Mouse (Mus musculus): ENCODE measurements at regions not wholly inside any gene's neighbourhood (a gene's known extent, or its start where the extent isn't known, plus 50 kb on each side); places are given as distances from the start of the nearest gene placed in this dataset.

DNA sequence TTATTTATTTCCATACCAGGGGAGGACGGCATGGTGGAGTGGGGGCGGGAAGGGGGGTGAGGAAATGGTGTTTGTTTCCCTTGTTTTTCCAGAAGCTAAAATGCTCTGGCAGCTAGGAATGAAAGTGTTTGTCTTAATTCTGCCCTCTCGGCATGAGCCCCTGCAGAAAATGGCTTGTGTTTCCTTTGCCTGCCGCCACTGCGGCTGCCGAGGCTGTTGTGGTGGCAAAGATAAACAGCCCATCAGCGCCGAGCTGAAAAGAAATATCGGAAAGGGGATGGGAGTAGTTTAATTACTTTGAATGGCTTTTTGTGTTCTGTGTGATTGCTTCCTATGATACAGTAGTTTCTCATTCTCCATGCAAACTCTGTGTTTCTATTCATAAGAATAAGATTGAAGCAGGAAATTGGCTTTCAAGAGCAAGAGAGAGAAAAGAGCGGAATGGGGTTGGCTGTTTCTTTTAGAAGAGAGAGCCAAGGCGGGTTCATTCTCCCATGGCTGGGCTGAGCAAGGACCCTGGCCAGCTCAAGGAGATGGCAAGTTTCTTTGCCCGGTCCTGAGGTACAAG lies 2512.2 kb upstream of the 5930422O12Rik start:
- peak overlapping the region; percentile 67 for H3K9ac ChIP-seq (replicated peaks)
- H3K4me1 ChIP-seq (replicated peaks), result peaks cover 36% of the 10 kb centered on the region

GRCm38 (mm10) chr8:30921451-30921850 lies 2507.1 kb upstream of the 5930422O12Rik start:
- peaks cover 30% of the 10 kb centered on the region for H3K4me1 ChIP-seq (replicated peaks)
- 60% methylated on average over 12 of the region's 12 CpGs for WGBS
- no peaks in the 10 kb centered on the region for H3K36me3 ChIP-seq
- no peak overlapping the region for H3K9ac ChIP-seq (replicated peaks)
- H3K9me3 ChIP-seq, result no peaks in the 10 kb centered on the region
- no peak overlapping the region for H3K4me2 ChIP-seq (replicated peaks)
- no peak overlapping the region for H3K4me3 ChIP-seq (replicated peaks)
- H3K27ac ChIP-seq, result 0 out of 2 replicates have a peak overlapping the region, but pooled peaks have one; percentile 25
- ATAC-seq, result no peak
- H3K27me3 ChIP-seq, result no peaks in the 10 kb centered on the region

More for the DNA sequence above, 2512.2 kb upstream of the 5930422O12Rik start:
- no peaks in the 10 kb centered on the region for H3K9me3 ChIP-seq
- 5% methylated on average over 12 of the region's 12 CpGs for WGBS
- no peaks in the 10 kb centered on the region for H3K27me3 ChIP-seq
- peak overlapping the region; percentile 36 for H3K4me3 ChIP-seq (replicated peaks)
- peak overlapping the region; percentile 63 for H3K4me2 ChIP-seq (replicated peaks)
- peak overlapping the region; percentile 72 for H3K27ac ChIP-seq
- no peaks in the 10 kb centered on the region for H3K36me3 ChIP-seq
- peak; percentile 53 for ATAC-seq

DNA sequence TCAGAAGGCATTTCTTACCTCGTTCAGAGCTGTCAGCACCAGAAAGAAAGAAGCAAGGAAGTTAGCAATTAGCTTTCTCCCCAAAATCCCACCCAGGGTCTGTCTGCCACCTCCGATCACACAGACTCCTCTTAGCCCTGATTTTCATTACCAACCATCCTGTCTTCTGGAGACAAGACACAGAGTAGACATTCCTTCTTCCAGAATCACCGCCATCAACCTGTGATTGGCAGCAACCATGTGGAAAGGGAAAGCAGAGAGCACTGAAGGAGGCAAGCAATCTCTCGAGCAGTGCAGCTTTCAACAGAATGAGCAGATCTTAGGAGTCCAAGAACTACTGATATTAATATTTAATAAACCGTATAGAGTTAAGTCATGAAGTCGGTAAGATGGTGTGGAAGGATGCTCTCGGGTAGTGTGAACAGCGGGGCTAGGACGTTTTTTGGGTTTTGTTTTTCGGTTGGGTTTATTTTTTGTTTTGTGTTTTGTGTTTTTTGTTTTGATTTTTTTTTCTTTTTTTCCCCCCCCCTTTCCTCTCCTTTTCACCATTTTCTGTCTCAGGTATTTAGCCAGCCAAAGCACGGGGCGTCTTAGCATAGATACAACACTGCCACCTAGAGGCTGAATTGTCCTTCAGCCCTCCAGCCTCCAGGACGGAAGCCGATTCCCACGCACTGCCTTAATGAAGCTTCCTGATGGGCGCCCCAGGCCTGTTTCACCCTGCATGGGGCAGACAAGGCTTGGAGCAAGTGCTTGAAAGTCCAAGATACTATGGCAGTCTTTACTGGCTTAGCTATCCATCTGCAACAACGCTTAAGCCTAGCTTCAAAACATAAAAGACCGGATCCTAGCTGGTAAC lies 2505.0 kb upstream of the 5930422O12Rik start:
- Histone ChIP-seq H3K4me3 (replicated peaks) (no peak overlapping the region), H3K4me2 (replicated peaks) (peak overlapping the region; percentile 11), H3K27me3 (no peaks in the 10 kb centered on the region), H3K9ac (replicated peaks) (no peak overlapping the region), H3K36me3 (no peaks in the 10 kb centered on the region), H3K4me1 (replicated peaks) (peaks cover 24% of the 10 kb centered on the region), H3K9me3 (no peaks in the 10 kb centered on the region), H3K27ac (peak overlapping the region; percentile 76)
- WGBS, result 30% methylated on average over 18 of the region's 18 CpGs
- ATAC-seq, result peak; percentile 98

GRCm38 (mm10) chr8:30924160-30924534 lies 2504.4 kb upstream of the 5930422O12Rik start:
- peak overlapping the region; percentile 19 for H3K4me2 ChIP-seq (replicated peaks)
- no peaks in the 10 kb centered on the region for H3K9me3 ChIP-seq
- H3K27ac ChIP-seq, result peak overlapping the region; percentile 57
- H3K4me1 ChIP-seq (replicated peaks), result peaks cover 24% of the 10 kb centered on the region
- H3K9ac ChIP-seq (replicated peaks), result no peak overlapping the region
- H3K4me3 ChIP-seq (replicated peaks), result no peak overlapping the region
- ATAC-seq, result peak; percentile 87
- no peaks in the 10 kb centered on the region for H3K27me3 ChIP-seq
- no peaks in the 10 kb centered on the region for H3K36me3 ChIP-seq
- 9% methylated on average over 5 of the region's 5 CpGs for WGBS

- peaks cover 24% of the 10 kb centered on the region for H3K4me1 ChIP-seq (replicated peaks)
Observed at GRCm38 (mm10) chr8:30924656-30925055, 2503.9 kb upstream of the 5930422O12Rik start.

GRCm38 (mm10) chr8:30937449-30938075 lies 2490.9 kb upstream of the 5930422O12Rik start:
- Histone ChIP-seq H3K27ac (no peak overlapping the region), H3K4me3 (replicated peaks) (no peak overlapping the region), H3K9me3 (no peaks in the 10 kb centered on the region), H3K4me1 (replicated peaks) (no peaks in the 10 kb centered on the region), H3K4me2 (replicated peaks) (no peak overlapping the region), H3K36me3 (no peaks in the 10 kb centered on the region), H3K27me3 (no peaks in the 10 kb centered on the region), H3K9ac (replicated peaks) (no peak overlapping the region)
- no peak for ATAC-seq
- WGBS, result 77% methylated on average over 4 of the region's 4 CpGs

More at GRCm38 (mm10) chr8:30924656-30925055, 2503.9 kb upstream of the 5930422O12Rik start:
- Histone ChIP-seq H3K36me3 (no peaks in the 10 kb centered on the region), H3K4me3 (replicated peaks) (no peak overlapping the region), H3K9ac (replicated peaks) (no peak overlapping the region), H3K27me3 (no peaks in the 10 kb centered on the region), H3K9me3 (no peaks in the 10 kb centered on the region), H3K27ac (peak overlapping the region; percentile 57), H3K4me2 (replicated peaks) (0 out of 2 replicates have a peak overlapping the region, but pooled peaks have one; percentile 19)
- 0 out of 2 replicates have a peak, but pooled peaks have one; percentile 3 for ATAC-seq
- 35% methylated on average over 6 of the region's 6 CpGs for WGBS

GRCm38 (mm10) chr8:30940901-30941300 lies 2487.6 kb upstream of the 5930422O12Rik start:
- Histone ChIP-seq H3K4me1 (replicated peaks) (no peaks in the 10 kb centered on the region), H3K4me3 (replicated peaks) (no peak overlapping the region), H3K9ac (replicated peaks) (no peak overlapping the region), H3K27me3 (no peaks in the 10 kb centered on the region), H3K36me3 (no peaks in the 10 kb centered on the region), H3K27ac (no peak overlapping the region), H3K4me2 (replicated peaks) (no peak overlapping the region), H3K9me3 (no peaks in the 10 kb centered on the region)
- no peak for ATAC-seq
- 47% methylated on average over 4 of the region's 4 CpGs for WGBS

- 88% methylated on average over 11 of the region's 11 CpGs for WGBS
- no peak overlapping the region for H3K4me2 ChIP-seq (replicated peaks)
- H3K36me3 ChIP-seq, result no peaks in the 10 kb centered on the region
Observed at GRCm38 (mm10) chr8:30941511-30942175, 2486.9 kb upstream of the 5930422O12Rik start.

GRCm38 (mm10) chr8:30946154-30947065 lies 2482.1 kb upstream of the 5930422O12Rik start:
- no peak overlapping the region for H3K4me3 ChIP-seq (replicated peaks)
- H3K4me2 ChIP-seq (replicated peaks), result no peak overlapping the region
- H3K9me3 ChIP-seq, result no peaks in the 10 kb centered on the region
- no peaks in the 10 kb centered on the region for H3K36me3 ChIP-seq
- no peaks in the 10 kb centered on the region for H3K4me1 ChIP-seq (replicated peaks)
- no peak overlapping the region for H3K9ac ChIP-seq (replicated peaks)
- 70% methylated on average over 10 of the region's 10 CpGs for WGBS
- H3K27ac ChIP-seq, result no peak overlapping the region
- H3K27me3 ChIP-seq, result no peaks in the 10 kb centered on the region
- ATAC-seq, result no peak

More at GRCm38 (mm10) chr8:30941511-30942175, 2486.9 kb upstream of the 5930422O12Rik start:
- ATAC-seq, result no peak
- Histone ChIP-seq H3K4me1 (replicated peaks) (no peaks in the 10 kb centered on the region), H3K27ac (no peak overlapping the region), H3K4me3 (replicated peaks) (no peak overlapping the region), H3K9ac (replicated peaks) (no peak overlapping the region), H3K27me3 (no peaks in the 10 kb centered on the region), H3K9me3 (no peaks in the 10 kb centered on the region)

- no peak for ATAC-seq
- no peak overlapping the region for H3K4me2 ChIP-seq (replicated peaks)
Observed at GRCm38 (mm10) chr8:30952818-30953217, 2475.7 kb upstream of the 5930422O12Rik start.

More at GRCm38 (mm10) chr8:30952818-30953217, 2475.7 kb upstream of the 5930422O12Rik start:
- no peak overlapping the region for H3K4me3 ChIP-seq (replicated peaks)
- no peaks in the 10 kb centered on the region for H3K36me3 ChIP-seq
- no peaks in the 10 kb centered on the region for H3K4me1 ChIP-seq (replicated peaks)
- H3K9ac ChIP-seq (replicated peaks), result no peak overlapping the region
- no peaks in the 10 kb centered on the region for H3K27me3 ChIP-seq
- H3K27ac ChIP-seq, result no peak overlapping the region
- no peaks in the 10 kb centered on the region for H3K9me3 ChIP-seq

Data from midbrain, embryonic 13.5 days (tissue).